Mouse (Mus musculus) intestine, embryonic 16.5 days (tissue): ENCODE results near the gene Tshz2. TPM values are rescaled to one million over a fixed set of nuclear protein-coding genes. Genes with fewer than 3 reads are reported as not detected.
A peak's percentile ranks its signal among the peaks of the same experiment; 100 is the strongest.

Source experiments
- ATAC-seq: fragments of 200-750 bp; cut with Nextera tagmentation; 2 replicates; pipeline ENCODE4 v1.8.0; 2017; ENCODE audit warnings: moderate TSS enrichment, moderate library complexity
- H3K27ac ChIP-seq: fragments of 300-500 bp; sonication (generic); 2 replicates; pipeline ENCODE4 v1.5.1; 2014; ENCODE audit warnings: mild to moderate bottlenecking, low read length
- H3K27me3 ChIP-seq: fragments of 300-500 bp; sonication (generic); replicated peaks from 2 replicates; pipeline ENCODE4 v1.6.1; 2014; ENCODE audit warnings: low read length, control low read depth, mixed read lengths; ENCODE audit not compliant: control insufficient read depth, insufficient read depth
- H3K36me3 ChIP-seq: fragments of 300-500 bp; sonication (generic); 2 replicates; pipeline ENCODE4 v1.6.1; 2014; ENCODE audit warnings: low read length, control low read depth; ENCODE audit not compliant: control insufficient read depth, insufficient read depth
- H3K4me1 ChIP-seq: fragments of 300-500 bp; sonication (generic); 2 replicates; pipeline ENCODE4 v1.6.1; 2014; ENCODE audit warnings: low read length, control low read depth, mixed read lengths; ENCODE audit not compliant: control insufficient read depth, insufficient read depth
- H3K4me2 ChIP-seq: fragments of 300-500 bp; sonication (generic); 2 replicates; pipeline ENCODE4 v1.6.1; 2014; ENCODE audit warnings: low read depth, low read length, control low read depth
- H3K4me3 ChIP-seq: fragments of 300-500 bp; sonication (generic); 2 replicates; pipeline ENCODE4 v1.5.1; 2014; ENCODE audit warnings: mild to moderate bottlenecking, low read length
- H3K9ac ChIP-seq: fragments of 300-500 bp; sonication (generic); 2 replicates; pipeline ENCODE4 v1.6.1; 2014; ENCODE audit warnings: low read depth, low read length
- H3K9me3 ChIP-seq: fragments of 300-500 bp; sonication (generic); 2 replicates; pipeline ENCODE4 v1.6.1; 2016; ENCODE audit warnings: low read length, control low read depth; ENCODE audit not compliant: control insufficient read depth
- WGBS: fragments of 180-500 bp; shearing (Covaris S2); extraction: QIAGEN DNeasy Blood & Tissue Kit; methylation state at CpG from one replicate; pipeline ENCODE4 v1.1.7; 2014; 5-methylcytosine and 5-hydroxymethylcytosine counted together
- polyA plus RNA-seq: library from polyadenylated mRNA; unstranded; fragments of >200 nt; fragmentation: Nextera tagmentation; extraction: Ambion mirVana; gene quantifications from 2 replicates; pipeline ENCODE4 v1.2.1, GENCODE M21; 2015

The Tshz2 gene
- polyA plus RNA-seq, 1 experiment from 2014 or later, result 14.0 TPM

DNA sequence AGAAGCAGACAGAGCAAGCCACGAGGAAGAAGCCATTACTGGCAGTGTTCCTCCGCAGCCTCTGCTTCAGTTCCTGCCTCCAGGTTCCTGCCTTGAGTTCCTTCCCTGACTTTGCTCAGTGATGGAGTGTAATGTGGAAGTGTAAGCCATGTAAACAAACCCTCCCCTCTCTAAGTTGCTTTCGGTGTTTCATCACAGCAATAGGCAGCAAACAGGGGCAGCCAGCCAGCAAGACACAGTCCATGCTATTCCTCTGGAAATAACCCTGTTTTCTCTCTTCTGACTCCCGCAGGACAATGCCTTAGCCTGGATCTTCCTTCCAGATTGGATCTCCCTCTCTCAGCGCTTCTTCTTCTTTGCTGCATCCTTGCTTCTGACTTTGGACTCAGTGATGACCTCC is 437.2 kb downstream of the Tshz2 start:
- no peaks in the 10 kb centered on the region for H3K36me3 ChIP-seq
- H3K9ac ChIP-seq, result no peak overlapping the region
- H3K27me3 ChIP-seq, result no peaks in the 10 kb centered on the region
- peak overlapping the region; percentile 48; the same call in 1 of the 2 replicates for H3K27ac ChIP-seq
- no peak for ATAC-seq
- no peaks in the 10 kb centered on the region for H3K9me3 ChIP-seq
- WGBS, result 70% methylated on average over 5 of the region's 5 CpGs
- no peak overlapping the region for H3K4me3 ChIP-seq
- peaks cover 10% of the 10 kb centered on the region for H3K4me1 ChIP-seq
- no peak overlapping the region for H3K4me2 ChIP-seq

DNA sequence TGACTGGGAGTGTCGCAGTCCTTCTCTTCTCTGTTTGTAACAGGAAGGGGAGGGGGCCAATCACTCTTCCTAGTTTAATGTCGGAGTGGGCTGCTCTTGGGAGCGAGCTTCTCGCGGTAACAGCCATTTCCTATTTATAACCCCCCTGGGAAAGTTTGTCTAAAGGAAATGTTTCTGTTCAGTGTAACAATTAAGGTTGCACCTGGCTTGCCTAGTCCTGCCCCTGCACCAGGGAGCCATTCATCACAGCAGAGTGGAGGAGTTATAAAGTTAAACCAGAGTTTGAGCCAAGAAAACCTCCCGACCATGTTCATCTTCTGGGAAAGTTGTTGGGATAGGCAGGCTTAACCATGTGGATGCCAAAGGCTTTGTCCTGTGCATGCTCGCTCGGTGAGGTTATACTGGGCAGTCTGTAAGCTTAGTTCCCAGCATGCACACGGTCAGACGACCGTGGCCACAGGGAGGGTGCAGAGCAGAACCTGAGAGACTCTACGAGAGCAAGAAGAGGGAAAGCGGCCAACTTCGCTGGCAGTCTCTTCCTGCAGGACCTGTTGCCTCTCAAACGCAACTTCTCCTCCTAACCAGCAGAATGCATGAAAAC is 437.9 kb downstream of the Tshz2 start:
- Histone ChIP-seq H3K4me3 (peak overlapping the region; percentile 16; the same call in 1 of the 2 replicates), H3K27ac (peak overlapping the region; percentile 64), H3K9me3 (no peaks in the 10 kb centered on the region), H3K9ac (peak overlapping the region; percentile 30; the same call in 1 of the 2 replicates), H3K27me3 (no peaks in the 10 kb centered on the region), H3K4me1 (peaks cover 10% of the 10 kb centered on the region), H3K4me2 (peak overlapping the region; percentile 40), H3K36me3 (no peaks in the 10 kb centered on the region)
- 31% methylated on average over 15 of the region's 15 CpGs for WGBS
- ATAC-seq, result peak; percentile 78

DNA sequence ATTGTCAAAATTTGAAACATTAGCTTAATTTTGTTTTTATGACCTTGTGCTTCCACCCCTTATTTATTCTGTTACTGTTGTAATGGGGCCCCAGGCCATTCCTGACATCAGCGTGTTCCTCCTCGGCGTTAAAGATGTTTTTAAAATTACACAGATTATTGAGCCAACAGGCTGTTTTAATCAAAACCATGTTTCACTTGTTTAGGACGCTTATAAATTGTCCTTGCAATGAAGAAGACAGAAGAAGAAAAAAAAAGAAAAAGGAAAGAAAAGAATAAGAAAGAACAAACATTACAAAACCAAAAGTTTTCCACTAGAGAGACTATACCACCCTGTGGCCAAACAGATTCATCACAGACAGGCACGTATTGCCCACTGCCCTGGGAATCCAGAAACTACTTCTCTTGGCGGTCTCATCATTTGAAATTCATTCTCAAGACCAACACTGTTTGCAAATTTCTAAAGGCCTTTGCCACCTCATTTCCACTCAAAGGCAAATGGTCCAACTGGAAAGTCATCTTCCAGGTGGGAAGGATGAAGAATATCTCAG is 444.2 kb downstream of the Tshz2 start:
- 64% methylated on average over 6 of the region's 6 CpGs for WGBS
- Histone ChIP-seq H3K4me1 (peaks cover 13% of the 10 kb centered on the region), H3K27me3 (no peaks in the 10 kb centered on the region), H3K9me3 (no peaks in the 10 kb centered on the region), H3K27ac (0 out of 2 replicates have a peak overlapping the region, but pooled peaks have one; percentile 4), H3K36me3 (no peaks in the 10 kb centered on the region), H3K4me2 (no peak overlapping the region), H3K9ac (no peak overlapping the region), H3K4me3 (no peak overlapping the region)
- no peak for ATAC-seq

DNA sequence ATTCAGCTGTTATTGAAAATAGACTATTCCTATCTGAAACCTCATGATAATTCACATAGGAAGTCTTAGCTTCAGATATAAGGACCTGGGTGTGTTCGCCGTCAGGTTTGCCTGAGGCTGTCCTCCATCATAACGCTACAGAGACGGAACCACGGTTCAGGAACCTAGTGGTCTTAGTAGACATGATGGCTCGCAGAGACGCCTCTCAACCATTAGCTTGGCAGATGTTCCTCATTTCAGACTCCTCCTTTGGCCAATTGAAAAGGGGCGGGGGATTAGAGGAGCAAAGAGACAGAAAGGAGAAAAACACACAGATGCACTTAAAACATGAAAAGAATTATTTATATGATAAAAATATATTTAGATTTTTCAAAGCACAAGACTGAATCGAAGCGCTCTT is 445.2 kb downstream of the Tshz2 start:
- Histone ChIP-seq H3K27me3 (no peaks in the 10 kb centered on the region), H3K4me3 (no peak overlapping the region), H3K4me1 (peaks cover 8% of the 10 kb centered on the region), H3K9me3 (no peaks in the 10 kb centered on the region), H3K4me2 (no peak overlapping the region), H3K36me3 (no peaks in the 10 kb centered on the region), H3K9ac (no peak overlapping the region), H3K27ac (no peak overlapping the region)
- WGBS, result 64% methylated on average over 10 of the region's 10 CpGs
- no peak for ATAC-seq

DNA sequence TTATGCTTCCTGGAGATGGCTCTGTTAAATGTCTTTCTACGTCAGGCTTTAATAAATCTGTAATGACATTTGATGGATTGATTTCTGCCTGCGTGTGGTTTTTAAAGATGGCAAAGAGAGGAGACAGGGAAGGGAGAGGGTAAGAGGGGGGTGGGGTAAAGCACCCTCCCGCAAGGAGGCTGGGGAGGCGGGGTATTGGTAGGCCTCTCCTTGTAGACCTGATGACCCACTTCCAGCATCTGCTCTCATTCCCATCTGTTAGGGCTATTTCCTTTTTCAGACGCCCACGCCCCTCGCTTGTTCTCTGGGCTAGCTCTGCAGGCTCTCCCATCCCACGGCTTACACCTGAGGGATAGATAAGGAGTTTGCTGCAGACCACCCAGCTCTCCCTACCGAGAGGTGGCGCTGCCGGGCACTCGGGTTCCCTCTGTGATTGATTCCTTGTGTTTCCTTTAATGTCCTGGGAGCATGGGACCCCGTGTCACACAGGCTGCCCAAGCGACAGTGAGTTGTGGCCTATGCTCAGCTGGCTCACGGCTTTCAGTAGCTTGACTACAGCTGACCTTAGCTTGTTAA is 445.7 kb downstream of the Tshz2 start:
- 40% methylated on average over 15 of the region's 15 CpGs for WGBS
- Histone ChIP-seq H3K9ac (no peak overlapping the region), H3K36me3 (no peaks in the 10 kb centered on the region), H3K4me1 (peaks cover 8% of the 10 kb centered on the region), H3K4me3 (no peak overlapping the region), H3K4me2 (no peak overlapping the region), H3K27ac (peak overlapping the region; percentile 8; the same call in 1 of the 2 replicates), H3K9me3 (no peaks in the 10 kb centered on the region), H3K27me3 (no peaks in the 10 kb centered on the region)
- ATAC-seq, result peak; percentile 37; the same call in 1 of the 2 replicates

DNA sequence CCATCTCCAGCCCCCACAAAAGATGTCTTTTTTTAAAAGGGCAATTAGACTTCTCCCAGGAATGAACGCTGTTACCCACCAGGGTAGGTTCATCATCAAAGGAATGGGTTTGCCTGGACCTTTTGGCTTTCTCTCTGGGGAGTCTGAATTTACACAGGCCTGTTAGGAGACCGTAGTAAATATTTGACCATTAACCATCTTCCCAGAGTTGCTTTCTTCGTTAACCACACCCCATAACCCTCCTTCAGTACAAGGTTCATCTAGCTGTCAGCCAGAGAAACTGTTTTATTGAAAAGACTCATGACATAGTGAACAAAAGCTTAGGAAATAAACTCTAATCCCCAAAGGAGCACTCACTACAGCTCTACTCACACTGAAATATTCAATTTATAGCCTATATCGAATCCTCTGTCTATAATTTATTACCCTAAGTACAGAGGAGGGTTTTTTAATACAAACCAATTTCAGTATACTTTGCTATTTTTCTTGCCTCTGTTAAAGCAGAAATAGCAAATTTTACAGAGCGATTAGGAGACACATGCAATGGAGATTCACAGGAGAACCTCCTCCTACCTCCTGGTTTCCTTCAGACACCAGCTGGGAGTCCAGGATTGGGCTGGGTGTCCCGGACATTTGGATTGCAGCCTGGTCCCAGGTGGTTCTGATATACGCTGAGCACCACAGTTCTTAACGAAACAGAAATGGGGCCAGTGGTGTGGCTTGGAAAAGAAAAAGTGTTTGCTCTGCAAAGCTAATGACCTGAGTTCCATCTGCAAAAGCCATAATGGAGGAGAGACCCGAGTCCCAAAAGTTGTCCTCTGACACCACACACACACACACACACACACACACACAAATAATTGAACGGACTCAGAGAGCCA is 459.0 kb downstream of the Tshz2 start:
- Histone ChIP-seq H3K27ac (peak overlapping the region; percentile 92), H3K9me3 (no peaks in the 10 kb centered on the region), H3K4me3 (no peak overlapping the region), H3K27me3 (no peaks in the 10 kb centered on the region), H3K4me1 (peaks cover 17% of the 10 kb centered on the region), H3K36me3 (no peaks in the 10 kb centered on the region), H3K9ac (peak overlapping the region; percentile 35; the same call in 1 of the 2 replicates), H3K4me2 (no peak overlapping the region)
- peak; percentile 80 for ATAC-seq
- 48% methylated on average over 10 of the region's 10 CpGs for WGBS

DNA sequence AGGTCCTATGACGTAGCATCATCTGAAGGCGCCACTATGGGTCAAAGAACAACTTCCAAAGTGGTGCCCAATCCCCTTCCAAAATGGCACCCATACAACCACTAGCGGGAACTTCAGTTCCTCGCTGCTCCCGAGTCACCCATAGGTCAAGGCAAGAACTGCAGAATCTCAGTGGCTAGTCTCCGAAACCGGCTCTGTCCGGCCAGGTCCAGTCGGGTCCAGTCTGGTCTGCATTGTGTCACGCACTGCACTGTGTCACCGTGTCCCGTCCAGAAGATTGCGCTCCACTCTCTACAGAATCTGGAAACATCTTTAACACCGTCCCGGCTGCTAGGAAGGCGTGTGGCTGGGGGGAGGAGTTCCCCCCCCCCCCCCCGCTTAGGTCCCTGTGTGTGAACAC is 461.4 kb downstream of the Tshz2 start:
- 94% methylated on average over 16 of the region's 17 CpGs for WGBS
- Histone ChIP-seq H3K9ac (no peak overlapping the region), H3K36me3 (no peaks in the 10 kb centered on the region), H3K9me3 (no peaks in the 10 kb centered on the region), H3K4me2 (no peak overlapping the region), H3K4me1 (peaks cover 12% of the 10 kb centered on the region), H3K27ac (no peak overlapping the region), H3K27me3 (no peaks in the 10 kb centered on the region), H3K4me3 (no peak overlapping the region)
- ATAC-seq, result no peak

DNA sequence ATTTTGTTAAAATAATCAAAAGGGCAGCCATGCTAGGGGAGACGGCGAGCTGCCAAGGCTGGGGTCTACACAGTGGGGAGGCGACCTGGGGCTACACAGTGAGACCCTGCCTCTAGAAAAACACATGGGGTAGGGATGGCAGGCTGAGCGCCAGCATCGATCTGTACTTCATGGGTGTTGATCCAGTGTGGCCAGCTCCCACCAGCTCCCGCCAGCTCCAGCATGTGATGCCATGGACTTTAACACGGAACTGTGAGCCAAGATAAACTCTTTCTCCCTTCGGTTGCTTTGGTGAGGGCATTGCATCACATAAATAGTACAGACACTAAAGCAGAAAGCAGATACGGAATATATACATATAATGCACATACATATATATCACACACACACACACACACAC is 462.1 kb downstream of the Tshz2 start:
- WGBS, result 96% methylated on average over 9 of the region's 9 CpGs
- H3K4me2 ChIP-seq, result no peak overlapping the region
- H3K9ac ChIP-seq, result no peak overlapping the region
- H3K4me3 ChIP-seq, result no peak overlapping the region
- H3K27me3 ChIP-seq, result no peaks in the 10 kb centered on the region
- no peak overlapping the region for H3K27ac ChIP-seq
- peaks cover 12% of the 10 kb centered on the region for H3K4me1 ChIP-seq
- no peak for ATAC-seq
- H3K36me3 ChIP-seq, result no peaks in the 10 kb centered on the region
- H3K9me3 ChIP-seq, result no peaks in the 10 kb centered on the region

DNA sequence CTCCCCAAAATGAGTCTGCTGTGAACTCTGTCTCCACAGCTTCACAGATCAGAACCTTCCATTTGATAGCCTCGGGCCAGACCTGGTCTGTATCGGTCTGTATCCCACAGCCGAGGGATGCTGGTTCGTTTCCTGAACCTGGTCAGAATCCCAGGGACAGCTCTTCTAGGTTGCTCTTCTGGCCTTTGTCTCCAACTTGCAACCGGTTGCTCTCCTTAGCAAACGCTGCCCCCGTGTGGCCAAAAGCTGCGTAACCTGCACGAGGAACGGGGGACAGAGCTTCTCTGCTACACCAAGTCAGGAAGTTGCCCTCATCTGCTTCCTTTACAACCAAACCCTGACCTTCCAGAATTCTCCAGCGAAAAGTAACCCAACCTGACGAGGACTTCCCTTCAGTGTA is 468.3 kb downstream of the Tshz2 start:
- no peaks in the 10 kb centered on the region for H3K4me1 ChIP-seq
- no peaks in the 10 kb centered on the region for H3K9me3 ChIP-seq
- no peaks in the 10 kb centered on the region for H3K36me3 ChIP-seq
- H3K27ac ChIP-seq, result no peak overlapping the region
- H3K27me3 ChIP-seq, result no peaks in the 10 kb centered on the region
- no peak overlapping the region for H3K4me3 ChIP-seq
- H3K4me2 ChIP-seq, result no peak overlapping the region
- H3K9ac ChIP-seq, result no peak overlapping the region; the same call in 1 of the 2 replicates
- peak; percentile 68 for ATAC-seq
- WGBS, result 3% methylated on average over 12 of the region's 12 CpGs
